Mouse (Mus musculus): ENCODE measurements at regions not wholly inside any gene's neighbourhood (a gene's known extent, or its start where the extent isn't known, plus 50 kb on each side); places are given as distances from the start of the nearest gene placed in this dataset.

DNA sequence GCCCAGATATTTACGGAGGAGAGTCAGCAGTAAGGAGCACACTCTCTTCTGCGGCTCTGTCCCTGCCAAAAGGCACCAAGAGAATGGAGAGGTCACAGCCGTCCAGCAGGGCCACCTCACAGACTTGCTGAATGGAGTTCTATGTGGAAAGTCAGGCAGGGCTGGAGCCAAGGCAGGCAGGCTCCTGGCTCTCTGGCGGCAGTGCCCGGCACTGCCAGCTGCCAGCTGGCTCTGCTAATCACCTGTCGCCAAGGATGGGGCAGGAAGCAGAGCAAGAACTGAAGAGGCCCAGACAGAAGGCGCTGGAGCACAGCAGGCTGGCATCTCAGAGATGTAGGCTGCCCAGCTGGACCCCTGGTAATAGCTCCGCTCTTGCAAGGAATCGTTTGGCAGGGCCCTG lies 245.2 kb upstream of the Prok2 start:
- no peaks in the 10 kb centered on the region for H3K9me3 ChIP-seq (ENCODE audit: control insufficient read depth, low read length)
- H3K36me3 ChIP-seq (ENCODE audit: control insufficient read depth, insufficient read depth) = no peaks in the 10 kb centered on the region
- H3K4me3 ChIP-seq (replicated peaks; ENCODE audit: low read length) = no peak overlapping the region
- H3K4me2 ChIP-seq (ENCODE audit: low read length) = no peak overlapping the region
- H3K4me1 ChIP-seq (replicated peaks; ENCODE audit: control insufficient read depth, insufficient read depth, low read length) = peaks cover 37% of the 10 kb centered on the region
- H3K9ac ChIP-seq (replicated peaks; ENCODE audit: low read depth, low read length) = no peak overlapping the region
- ATAC-seq = peak; percentile 49
- no peaks in the 10 kb centered on the region for H3K27me3 ChIP-seq (replicated peaks; ENCODE audit: control insufficient read depth, insufficient read depth, low read length)
- WGBS = 15% methylated on average over 9 of the region's 9 CpGs
- H3K27ac ChIP-seq (ENCODE audit: low read length) = peak overlapping the region; percentile 20; the same call in 1 of the 2 replicates

DNA sequence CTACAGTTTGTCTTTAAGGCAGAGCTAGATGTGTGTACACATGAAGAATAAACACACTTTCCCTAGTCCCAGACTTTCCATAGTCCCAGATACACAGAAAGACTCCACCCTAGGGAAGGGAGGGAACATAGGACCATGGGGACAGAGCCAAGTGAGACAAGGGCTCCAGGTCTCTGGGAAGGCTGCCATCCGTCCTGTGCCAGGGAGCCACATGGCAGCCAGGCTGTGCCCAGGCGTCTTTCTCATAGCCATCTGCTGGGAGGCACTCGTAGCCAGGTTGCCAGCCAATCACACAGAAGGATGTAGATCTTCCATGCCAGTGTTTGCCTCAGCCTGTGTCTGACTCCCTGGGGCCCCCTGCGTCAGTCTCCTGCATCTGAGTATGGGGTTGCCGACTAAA lies 242.7 kb upstream of the Prok2 start:
- Histone ChIP-seq H3K9me3 (ENCODE audit: control insufficient read depth, low read length) (no peaks in the 10 kb centered on the region), H3K4me3 (replicated peaks; ENCODE audit: low read length) (no peak overlapping the region), H3K27ac (ENCODE audit: low read length) (peak overlapping the region; percentile 79), H3K4me1 (replicated peaks; ENCODE audit: control insufficient read depth, insufficient read depth, low read length) (peaks cover 37% of the 10 kb centered on the region), H3K4me2 (ENCODE audit: low read length) (peak overlapping the region; percentile 9; the same call in 1 of the 2 replicates), H3K27me3 (replicated peaks; ENCODE audit: control insufficient read depth, insufficient read depth, low read length) (no peaks in the 10 kb centered on the region), H3K36me3 (ENCODE audit: control insufficient read depth, insufficient read depth) (no peaks in the 10 kb centered on the region), H3K9ac (replicated peaks; ENCODE audit: low read depth, low read length) (no peak overlapping the region)
- ATAC-seq = peak; percentile 94
- 29% methylated on average over 5 of the region's 5 CpGs for WGBS

DNA sequence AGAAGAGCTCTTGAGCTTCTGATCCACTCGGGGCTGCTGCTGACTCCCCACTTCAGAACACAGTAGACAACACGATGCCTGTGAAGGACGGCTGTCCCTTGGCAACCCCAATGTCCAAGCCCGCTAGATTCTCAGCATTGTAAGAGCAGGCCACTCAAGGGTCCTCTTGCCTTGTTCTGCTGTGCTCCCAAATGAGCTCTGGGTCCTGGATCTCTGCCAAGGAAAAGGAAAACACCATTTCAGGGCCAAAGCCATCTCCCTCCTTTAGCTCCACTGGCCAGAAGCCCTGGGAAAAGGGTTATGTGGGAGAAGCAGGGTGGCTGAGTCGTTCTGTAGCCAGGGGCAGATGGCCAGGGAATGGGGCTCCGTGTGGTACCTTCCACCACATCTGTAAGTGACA lies 241.3 kb upstream of the Prok2 start:
- no peak overlapping the region for H3K9ac ChIP-seq (replicated peaks; ENCODE audit: low read depth, low read length)
- H3K4me3 ChIP-seq (replicated peaks; ENCODE audit: low read length) = no peak overlapping the region
- no peaks in the 10 kb centered on the region for H3K9me3 ChIP-seq (ENCODE audit: control insufficient read depth, low read length)
- H3K4me2 ChIP-seq (ENCODE audit: low read length) = no peak overlapping the region
- H3K27me3 ChIP-seq (replicated peaks; ENCODE audit: control insufficient read depth, insufficient read depth, low read length) = no peaks in the 10 kb centered on the region
- WGBS = 54% methylated on average over 6 of the region's 6 CpGs
- no peak overlapping the region for H3K27ac ChIP-seq (ENCODE audit: low read length)
- no peaks in the 10 kb centered on the region for H3K36me3 ChIP-seq (ENCODE audit: control insufficient read depth, insufficient read depth)
- no peak for ATAC-seq
- peaks cover 37% of the 10 kb centered on the region for H3K4me1 ChIP-seq (replicated peaks; ENCODE audit: control insufficient read depth, insufficient read depth, low read length)

DNA sequence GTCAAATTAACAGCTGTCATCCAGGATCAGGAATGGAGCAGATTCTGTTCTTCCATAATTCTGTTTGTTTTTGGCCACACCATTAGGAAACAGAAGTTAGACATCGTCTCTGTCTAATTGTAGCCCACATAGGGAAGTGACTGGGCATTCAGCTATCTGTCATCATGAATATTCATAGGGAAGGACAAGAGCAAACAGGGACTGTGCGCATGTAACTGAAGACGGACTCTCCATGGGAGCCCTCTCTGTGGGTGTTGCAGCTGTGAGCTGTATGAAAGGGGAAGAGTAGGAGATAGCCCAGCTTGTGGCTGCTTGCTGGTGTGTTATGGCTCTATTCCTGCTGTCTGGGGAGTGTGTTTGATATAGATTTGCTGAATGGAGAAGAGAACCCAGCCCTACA lies 238.3 kb upstream of the Prok2 start:
- Histone ChIP-seq H3K36me3 (ENCODE audit: control insufficient read depth, insufficient read depth) (no peaks in the 10 kb centered on the region), H3K9me3 (ENCODE audit: control insufficient read depth, low read length) (no peaks in the 10 kb centered on the region), H3K4me2 (ENCODE audit: low read length) (no peak overlapping the region)

DNA sequence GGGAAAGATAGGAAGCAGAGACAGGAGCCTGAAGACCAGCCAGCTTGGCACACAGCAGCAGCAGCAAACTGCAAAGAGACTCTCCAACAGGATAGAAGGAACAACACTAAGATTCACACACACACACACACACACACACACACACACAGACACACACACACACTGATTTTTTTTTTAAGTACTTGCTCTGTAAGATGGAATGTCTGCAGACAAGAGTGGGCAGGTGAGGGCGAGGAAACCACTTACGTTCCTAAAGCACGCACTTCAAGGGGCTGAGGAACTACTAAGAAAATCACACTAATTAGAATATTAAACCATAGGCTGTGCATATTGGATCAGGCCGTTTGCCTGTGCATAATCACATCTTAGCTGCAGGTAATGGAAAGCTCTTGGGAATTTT lies 237.8 kb upstream of the Prok2 start:
- H3K9me3 ChIP-seq (ENCODE audit: control insufficient read depth, low read length) = no peaks in the 10 kb centered on the region
- H3K4me1 ChIP-seq (replicated peaks; ENCODE audit: control insufficient read depth, insufficient read depth, low read length) = peaks cover 12% of the 10 kb centered on the region
- 71% methylated on average over 4 of the region's 4 CpGs for WGBS
- no peak overlapping the region for H3K4me3 ChIP-seq (replicated peaks; ENCODE audit: low read length)
- H3K9ac ChIP-seq (replicated peaks; ENCODE audit: low read depth, low read length) = no peak overlapping the region
- no peaks in the 10 kb centered on the region for H3K36me3 ChIP-seq (ENCODE audit: control insufficient read depth, insufficient read depth)
- no peak for ATAC-seq
- H3K27ac ChIP-seq (ENCODE audit: low read length) = no peak overlapping the region
- no peak overlapping the region for H3K4me2 ChIP-seq (ENCODE audit: low read length)
- no peaks in the 10 kb centered on the region for H3K27me3 ChIP-seq (replicated peaks; ENCODE audit: control insufficient read depth, insufficient read depth, low read length)

More for the DNA sequence above, 238.3 kb upstream of the Prok2 start:
- H3K4me1 ChIP-seq (replicated peaks; ENCODE audit: control insufficient read depth, insufficient read depth, low read length) = peaks cover 17% of the 10 kb centered on the region
- 54% methylated on average over 3 of the region's 3 CpGs for whole genome bisulfite sequencing
- H3K9ac ChIP-seq (replicated peaks; ENCODE audit: low read depth, low read length) = no peak overlapping the region
- ATAC-seq = no peak
- H3K4me3 ChIP-seq (replicated peaks; ENCODE audit: low read length) = no peak overlapping the region
- no peak overlapping the region for H3K27ac ChIP-seq (ENCODE audit: low read length)
- no peaks in the 10 kb centered on the region for H3K27me3 ChIP-seq (replicated peaks; ENCODE audit: control insufficient read depth, insufficient read depth, low read length)

DNA sequence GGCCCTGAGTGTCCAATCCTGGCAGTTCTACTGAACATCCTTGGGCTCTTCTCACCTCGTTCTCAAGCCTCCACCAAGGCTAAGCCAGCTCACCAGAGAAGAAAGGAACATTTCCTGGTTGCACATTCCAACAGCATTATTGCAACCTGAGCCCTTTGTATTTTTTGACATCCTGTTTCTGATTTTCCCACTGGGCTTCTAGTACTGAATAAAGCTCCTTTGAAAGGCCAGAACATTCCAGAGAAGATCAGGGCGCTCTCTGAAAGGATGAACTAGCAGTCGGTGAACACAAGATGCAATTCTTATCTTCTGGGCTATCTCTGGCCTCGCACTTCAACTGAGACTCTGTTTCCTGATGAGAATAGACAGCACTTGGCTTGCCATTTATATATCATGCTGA lies 233.2 kb upstream of the Prok2 start:
- H3K4me3 ChIP-seq (replicated peaks; ENCODE audit: low read length) = no peak overlapping the region
- WGBS = 28% methylated on average over 4 of the region's 4 CpGs
- H3K9me3 ChIP-seq (ENCODE audit: control insufficient read depth, low read length) = no peaks in the 10 kb centered on the region
- no peaks in the 10 kb centered on the region for H3K36me3 ChIP-seq (ENCODE audit: control insufficient read depth, insufficient read depth)
- H3K27ac ChIP-seq (ENCODE audit: low read length) = no peak overlapping the region
- no peaks in the 10 kb centered on the region for H3K27me3 ChIP-seq (replicated peaks; ENCODE audit: control insufficient read depth, insufficient read depth, low read length)
- H3K4me2 ChIP-seq (ENCODE audit: low read length) = no peak overlapping the region
- ATAC-seq = no peak
- no peak overlapping the region for H3K9ac ChIP-seq (replicated peaks; ENCODE audit: low read depth, low read length)
- H3K4me1 ChIP-seq (replicated peaks; ENCODE audit: control insufficient read depth, insufficient read depth, low read length) = peaks cover 8% of the 10 kb centered on the region

DNA sequence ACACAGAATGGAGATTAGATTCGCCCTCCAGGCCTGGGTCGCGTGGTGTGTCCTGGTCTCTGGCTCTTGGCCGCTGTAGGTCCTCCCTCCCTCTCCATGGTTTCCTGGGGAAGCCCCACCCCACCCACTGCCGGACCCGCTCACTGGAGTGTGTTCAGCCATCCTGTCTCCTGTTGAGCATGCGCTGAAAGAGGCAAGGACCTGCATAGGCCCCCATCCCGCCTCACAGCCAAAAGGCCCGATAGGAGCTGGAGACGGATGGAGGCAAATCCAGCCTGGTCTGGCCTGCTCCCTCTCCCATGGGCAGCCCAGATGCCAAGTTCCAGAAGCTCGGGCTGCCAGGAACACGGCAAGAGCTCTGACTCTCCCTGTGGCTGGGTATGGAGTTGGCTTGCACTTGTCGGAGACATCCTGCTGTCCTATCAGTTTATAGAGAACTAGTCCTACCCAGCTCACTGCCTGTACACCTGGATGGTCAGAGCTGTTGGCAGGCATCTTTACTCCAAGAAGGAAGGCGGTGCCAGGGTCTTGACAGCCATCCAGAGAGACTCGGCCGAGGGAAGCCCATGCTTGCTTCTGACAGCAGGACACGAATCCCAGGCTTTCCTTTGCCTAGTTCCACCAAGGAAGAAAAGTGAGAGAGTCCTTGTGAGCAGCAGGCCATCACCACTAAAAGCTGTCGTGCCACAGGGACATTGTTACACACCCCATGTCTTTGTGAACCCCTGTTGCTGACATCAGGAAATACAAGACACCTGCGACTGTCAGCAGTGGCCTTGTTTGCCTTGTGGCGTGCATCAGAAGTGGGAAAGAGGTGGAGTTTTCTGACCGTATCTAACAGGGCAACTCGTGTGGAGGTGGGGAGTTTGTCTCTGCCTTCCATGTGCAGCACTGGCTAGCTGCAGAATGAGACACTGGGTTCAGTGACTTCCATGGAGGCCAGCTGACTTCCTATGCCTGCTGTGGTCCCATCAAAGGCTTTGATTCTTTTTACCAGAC lies 228.9 kb upstream of the Prok2 start:
- Histone ChIP-seq H3K36me3 (ENCODE audit: control insufficient read depth, insufficient read depth) (no peaks in the 10 kb centered on the region), H3K27me3 (replicated peaks; ENCODE audit: control insufficient read depth, insufficient read depth, low read length) (no peaks in the 10 kb centered on the region), H3K4me3 (replicated peaks; ENCODE audit: low read length) (no peak overlapping the region), H3K9ac (replicated peaks; ENCODE audit: low read depth, low read length) (no peak overlapping the region), H3K4me2 (ENCODE audit: low read length) (no peak overlapping the region), H3K9me3 (ENCODE audit: control insufficient read depth, low read length) (no peaks in the 10 kb centered on the region), H3K27ac (ENCODE audit: low read length) (peak overlapping the region; percentile 55), H3K4me1 (replicated peaks; ENCODE audit: control insufficient read depth, insufficient read depth, low read length) (peaks cover 14% of the 10 kb centered on the region)
- peak; percentile 62 for ATAC-seq
- WGBS = 65% methylated on average over 22 of the region's 22 CpGs

DNA sequence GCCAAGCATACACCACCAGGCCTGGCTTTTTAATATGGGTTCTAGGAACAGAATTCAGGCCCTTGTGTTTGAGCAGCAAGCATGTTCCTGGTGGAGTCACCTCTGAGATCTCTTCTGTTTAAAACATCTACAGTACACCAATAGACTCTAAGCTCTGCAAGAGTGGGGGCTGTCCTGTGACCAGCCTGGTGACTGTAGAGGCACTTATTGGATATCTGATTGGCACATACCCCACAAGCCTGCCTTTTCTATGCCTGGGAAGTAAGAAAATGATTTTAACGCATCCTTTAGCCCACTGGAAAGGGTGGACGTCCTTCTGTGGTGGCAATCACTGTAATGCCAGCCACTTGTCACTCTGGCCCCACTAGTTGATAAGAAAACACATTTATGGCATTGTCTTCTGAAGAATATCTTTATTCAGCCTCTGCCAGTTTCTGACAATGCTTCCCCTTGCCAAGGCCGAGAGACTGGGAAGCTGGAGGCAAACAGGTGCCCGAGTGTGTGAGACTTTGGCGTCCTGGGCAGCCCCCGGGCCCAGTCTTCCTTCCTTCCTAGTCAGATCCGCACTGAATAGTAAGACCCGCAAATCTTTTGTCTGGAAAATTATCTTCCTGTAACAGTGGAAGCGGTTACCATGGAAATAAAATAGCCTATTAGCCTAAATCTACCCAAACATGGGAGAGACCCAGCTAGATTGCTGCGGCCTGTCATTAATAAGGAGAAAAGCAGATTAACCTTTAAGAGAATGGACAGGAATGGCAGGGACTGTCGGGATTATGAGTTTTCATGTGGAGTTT lies 228.0 kb upstream of the Prok2 start:
- H3K27me3 ChIP-seq (replicated peaks; ENCODE audit: control insufficient read depth, insufficient read depth, low read length) = no peaks in the 10 kb centered on the region
- H3K4me1 ChIP-seq (replicated peaks; ENCODE audit: control insufficient read depth, insufficient read depth, low read length) = peaks cover 14% of the 10 kb centered on the region
- no peaks in the 10 kb centered on the region for H3K36me3 ChIP-seq (ENCODE audit: control insufficient read depth, insufficient read depth)
- H3K4me2 ChIP-seq (ENCODE audit: low read length) = no peak overlapping the region
- H3K9me3 ChIP-seq (ENCODE audit: control insufficient read depth, low read length) = no peaks in the 10 kb centered on the region
- ATAC-seq = peak; percentile 73
- H3K4me3 ChIP-seq (replicated peaks; ENCODE audit: low read length) = no peak overlapping the region
- 18% methylated on average over 11 of the region's 11 CpGs for WGBS
- H3K27ac ChIP-seq (ENCODE audit: low read length) = peak overlapping the region; percentile 55
- H3K9ac ChIP-seq (replicated peaks; ENCODE audit: low read depth, low read length) = no peak overlapping the region

DNA sequence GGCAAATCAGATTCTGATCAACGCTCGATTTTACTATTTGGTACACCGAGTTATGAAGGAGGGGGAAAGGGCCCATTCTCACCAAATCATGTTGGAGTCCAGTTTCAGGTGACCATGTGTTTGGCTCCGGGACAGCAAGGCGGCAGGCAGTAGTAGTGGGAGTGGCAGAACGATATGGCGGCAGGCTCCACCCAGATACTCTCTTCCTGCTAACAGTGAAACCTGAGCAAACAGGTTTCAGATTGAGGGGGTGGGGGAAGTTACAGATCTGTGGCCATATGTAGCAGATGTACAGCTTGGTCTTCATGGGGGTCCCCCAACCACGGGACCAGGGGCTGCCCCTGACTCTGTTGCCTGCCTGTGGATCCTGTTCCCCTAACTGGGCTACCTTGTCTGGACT lies 224.6 kb upstream of the Prok2 start:
- Histone ChIP-seq H3K9me3 (ENCODE audit: control insufficient read depth, low read length) (no peaks in the 10 kb centered on the region), H3K4me1 (replicated peaks; ENCODE audit: control insufficient read depth, insufficient read depth, low read length) (peaks cover 14% of the 10 kb centered on the region), H3K4me3 (replicated peaks; ENCODE audit: low read length) (no peak overlapping the region), H3K27ac (ENCODE audit: low read length) (no peak overlapping the region), H3K36me3 (ENCODE audit: control insufficient read depth, insufficient read depth) (no peaks in the 10 kb centered on the region), H3K27me3 (replicated peaks; ENCODE audit: control insufficient read depth, insufficient read depth, low read length) (no peaks in the 10 kb centered on the region), H3K4me2 (ENCODE audit: low read length) (no peak overlapping the region), H3K9ac (replicated peaks; ENCODE audit: low read depth, low read length) (no peak overlapping the region)
- 95% methylated on average over 8 of the region's 8 CpGs for WGBS
- ATAC-seq = no peak
